Mouse (Mus musculus): Measurements from ENCODE around the gene Clec4a2.
"Not testable (repeated sequence)": the region's sequence is repeated elsewhere in the genome, so short reads cannot be mapped to it uniquely, and the experiment has no call there.

Clec4a2 gene

DNA sequence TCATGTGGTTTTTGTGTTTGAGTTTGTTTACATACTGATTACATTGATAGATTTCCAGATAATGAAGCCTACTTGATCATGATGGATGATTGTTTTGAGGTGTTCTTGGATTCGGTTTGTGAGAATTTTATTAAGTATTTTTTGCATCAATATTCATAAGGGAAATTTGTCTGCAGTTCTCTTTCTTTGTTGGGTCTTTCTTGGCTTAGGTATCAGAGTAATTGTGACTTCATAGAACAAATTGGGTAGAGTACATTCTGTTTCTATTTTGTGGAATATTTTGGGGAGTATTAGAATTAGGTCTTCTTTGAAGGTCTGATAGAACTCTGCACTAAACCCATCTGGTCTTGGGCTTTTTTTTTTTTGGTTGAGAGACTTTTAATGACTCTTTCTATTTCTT, at the start of gene Clec4a2:
Gene Clec4a2 (plus strand): TSS at position 301 of the 400 bp plus-strand sequence.
- in situ Hi-C loops (cut with MboI, MseI), result not testable (repeated sequence)

DNA sequence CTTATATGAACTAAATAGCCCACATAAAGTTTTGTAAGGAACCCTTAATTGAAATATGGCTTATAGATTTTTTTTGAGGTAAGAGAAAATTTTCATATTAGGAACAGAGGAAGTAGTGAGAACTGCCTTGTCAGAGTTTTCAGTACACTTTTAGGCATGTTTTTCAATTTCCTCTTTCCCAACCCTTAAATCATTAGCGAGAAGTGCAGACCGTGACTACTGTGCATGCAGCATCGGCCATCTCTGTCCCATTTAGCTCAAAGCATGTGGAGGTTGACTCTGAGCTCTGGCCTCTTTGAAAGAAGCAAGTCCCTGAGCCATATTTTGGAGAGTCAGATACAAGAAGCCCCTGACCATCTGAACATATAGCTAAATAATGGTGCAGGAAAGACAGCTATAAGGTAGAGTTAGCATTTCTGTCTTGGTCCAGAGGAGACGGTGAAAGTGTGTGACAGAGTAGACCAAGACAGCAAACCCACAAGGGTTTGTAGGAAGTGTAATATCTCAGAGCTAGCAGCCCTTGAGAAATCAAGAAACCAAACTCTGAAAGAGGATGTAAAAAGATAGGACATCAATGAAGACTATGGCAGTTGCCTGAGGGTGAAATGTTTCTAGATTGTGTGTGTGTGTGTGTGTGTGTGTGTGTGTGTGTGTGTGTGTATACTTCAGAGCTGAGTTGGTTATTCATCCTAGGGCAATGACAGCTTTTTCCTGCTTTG, 10.9 kb upstream of the Clec4a2 start:
- in situ Hi-C loops (cut with MboI, MseI), result no loop called here

DNA sequence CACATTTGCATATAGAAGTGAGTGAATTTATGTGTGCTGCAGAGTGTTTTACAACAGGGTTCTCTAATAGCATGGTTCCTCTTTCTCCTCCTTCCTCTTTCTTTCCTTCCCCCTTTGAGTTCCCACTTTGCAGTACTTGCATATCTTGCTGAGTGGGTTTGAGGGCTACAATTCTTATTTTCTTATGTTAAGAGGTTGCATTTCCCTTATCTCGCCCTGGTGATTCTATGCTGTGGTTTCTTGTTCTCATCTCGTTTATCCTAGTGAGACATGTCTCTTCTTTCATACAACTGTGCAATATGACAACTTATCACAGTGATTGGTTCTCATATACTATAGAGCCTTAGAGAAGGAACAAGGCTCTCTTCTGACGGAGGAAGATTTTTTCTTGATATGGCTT, 17.0 kb downstream of the Clec4a2 start:
- in situ Hi-C loops (cut with MboI, MseI), result no loop called here

DNA sequence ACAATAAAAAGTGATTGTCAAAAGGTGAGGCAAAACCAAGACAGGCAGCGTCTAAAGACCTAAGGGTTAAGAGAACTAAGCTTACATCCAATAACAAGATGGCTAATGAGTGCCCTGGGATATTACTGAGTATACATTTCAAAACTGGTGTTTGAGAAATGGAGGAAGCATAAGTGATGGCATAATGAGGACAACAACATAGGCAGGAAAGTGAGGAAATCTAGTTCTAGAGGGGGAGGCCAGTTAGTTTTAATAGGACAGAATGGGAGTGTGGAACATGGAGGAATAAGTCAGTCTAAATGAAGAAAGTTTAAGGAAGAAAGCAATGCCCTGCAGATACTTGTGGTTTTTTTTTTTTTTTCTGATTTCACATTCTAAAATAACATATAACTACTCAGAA, 20.9 kb downstream of the Clec4a2 start:
- in situ Hi-C loops (cut with MboI, MseI), result no loop called here

DNA sequence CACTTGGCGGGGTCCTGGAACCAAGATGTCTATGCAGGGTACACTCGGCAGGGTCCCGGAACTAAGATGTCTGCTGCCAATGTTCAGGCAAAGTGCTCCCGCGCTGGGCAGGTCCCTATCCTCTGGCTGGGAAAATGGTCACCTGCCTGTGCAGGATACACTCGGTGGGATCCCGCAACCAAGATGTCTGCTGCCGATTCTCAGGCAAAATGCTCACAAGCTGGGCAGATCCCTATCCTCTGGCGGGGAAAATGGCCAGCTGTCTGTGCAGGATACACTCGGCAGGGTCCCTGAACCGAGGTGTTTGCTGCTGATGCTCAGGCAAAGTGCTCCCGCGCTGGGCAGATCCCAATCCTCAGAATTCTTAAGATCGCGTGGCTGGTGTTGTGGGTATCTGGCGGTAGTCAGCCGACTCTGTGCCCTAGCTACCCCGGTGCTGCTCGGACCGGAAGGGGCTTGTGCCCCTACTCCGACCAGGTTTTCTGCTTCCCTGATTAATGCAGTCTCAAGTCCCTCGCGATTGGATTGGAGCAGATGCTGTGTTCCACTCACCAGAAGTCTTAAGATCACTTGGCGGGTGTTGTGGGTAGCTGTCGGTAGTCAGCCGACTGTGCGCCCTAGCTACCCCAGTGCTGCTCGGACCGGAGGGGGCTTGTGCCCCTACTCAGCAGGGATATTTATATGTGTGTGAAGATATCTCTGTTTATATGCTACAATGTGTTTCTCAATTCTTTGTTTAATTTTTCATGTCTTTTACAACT, 31.7 kb downstream of the Clec4a2 start:
- in situ Hi-C loops (cut with MboI, MseI), result not testable (repeated sequence)

DNA sequence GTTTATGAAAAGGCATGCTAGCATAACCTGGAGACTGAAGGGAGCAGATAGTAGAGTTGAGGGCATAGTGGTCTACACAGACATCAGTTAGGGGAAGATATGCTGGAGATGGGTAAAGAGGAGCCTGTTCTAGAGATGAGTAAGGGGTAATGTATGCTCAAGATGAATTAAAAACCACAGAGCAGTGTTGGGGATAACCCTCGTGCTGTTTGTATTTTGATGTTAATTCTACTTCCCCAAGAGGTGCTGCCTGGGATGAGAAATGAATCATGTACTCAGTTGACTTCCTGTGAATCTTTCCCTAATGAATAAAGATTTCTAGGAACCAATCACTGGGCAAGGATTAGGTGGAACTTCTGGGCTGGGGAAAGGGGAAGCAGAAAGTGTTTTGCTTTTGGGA, 63.9 kb downstream of the Clec4a2 start:
- in situ Hi-C loops (cut with MboI, MseI), result no loop called here

DNA sequence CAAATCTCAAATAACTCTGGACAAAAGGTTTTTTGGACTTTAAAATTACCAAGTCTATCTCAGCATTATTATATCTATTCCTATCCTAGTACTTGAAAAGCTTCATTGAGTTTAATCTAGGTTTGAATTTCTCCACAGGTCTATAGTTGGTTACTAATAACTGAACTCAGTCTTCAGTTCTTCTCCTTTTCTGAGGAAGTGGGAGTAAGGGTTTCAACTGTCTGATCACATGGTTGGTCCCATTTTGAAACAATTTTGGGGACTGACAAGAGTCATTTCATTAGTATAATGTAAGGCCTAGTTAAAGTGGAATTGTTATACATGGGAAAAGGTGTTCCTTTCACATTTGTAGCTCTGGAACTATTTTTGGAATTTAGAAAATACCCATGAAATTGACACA, 64.8 kb downstream of the Clec4a2 start:
- in situ Hi-C loops (cut with MboI, MseI), result no loop called here

DNA sequence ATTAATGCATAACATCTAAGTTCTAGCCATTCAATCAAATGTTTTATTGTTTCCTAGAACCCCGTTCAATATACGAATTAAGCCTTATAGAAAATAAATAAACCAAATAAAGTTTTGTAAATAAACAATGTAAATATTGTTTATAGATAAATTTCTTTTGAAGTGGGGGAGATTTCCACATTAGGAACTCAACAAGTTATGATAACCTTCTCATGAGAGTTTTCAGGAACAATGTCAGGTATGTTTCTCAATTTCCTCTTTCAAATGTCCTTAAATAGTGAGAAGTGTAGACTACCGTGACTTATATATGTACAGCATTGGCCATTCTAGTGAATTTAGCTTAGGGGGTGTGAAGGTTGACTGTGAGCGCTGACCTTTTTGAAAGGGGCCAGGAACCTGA, 66.4 kb downstream of the Clec4a2 start, which contains the start of gene Clec4b2:
Gene Clec4b2 (plus strand): TSS at position 301 of the 400 bp plus-strand sequence.
- in situ Hi-C loops (cut with MboI, MseI), result no loop called here

DNA sequence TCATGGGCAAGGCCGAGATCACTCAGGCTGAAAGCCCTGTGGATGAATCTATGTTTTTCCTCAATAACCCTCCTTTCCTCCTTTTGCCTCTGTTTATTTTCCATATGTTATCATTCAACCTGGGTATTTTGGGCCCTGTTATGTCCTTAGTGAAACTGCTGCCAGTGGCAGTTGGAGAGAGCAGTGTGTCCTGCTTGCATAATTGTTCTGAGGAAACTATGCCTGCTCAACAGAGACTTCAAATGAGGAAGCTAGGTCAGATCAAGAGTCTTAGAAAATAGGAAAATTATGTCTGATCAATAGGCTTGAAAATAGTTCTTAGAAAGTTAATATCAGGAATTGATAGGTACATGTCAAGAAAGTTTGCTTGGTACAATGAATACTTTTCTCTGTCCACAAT, 69.3 kb downstream of the Clec4a2 start:
- in situ Hi-C loops (cut with MboI, MseI), result no loop called here

DNA sequence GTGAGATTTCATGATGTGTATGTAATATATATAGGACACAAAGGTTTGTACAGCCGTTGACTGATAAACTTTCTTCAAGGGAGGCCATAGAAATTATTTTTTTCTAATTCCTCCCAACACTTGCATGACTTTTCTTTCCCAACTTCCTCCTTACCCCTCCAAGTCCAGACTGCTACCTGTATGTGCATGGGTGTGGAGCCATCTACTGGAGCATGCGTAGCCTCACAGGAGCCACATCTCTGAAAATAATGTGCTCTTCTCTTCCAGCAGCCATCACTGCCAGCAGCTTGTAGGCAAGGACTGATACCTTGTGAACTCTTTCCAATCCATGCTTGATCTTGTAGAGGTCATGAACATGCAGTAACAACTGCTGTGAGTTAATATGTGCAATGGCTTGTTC, 78.6 kb downstream of the Clec4a2 start:
- in situ Hi-C loops (cut with MboI, MseI), result not testable (repeated sequence)
